Mouse (Mus musculus) kidney, adult 2 months (tissue): ENCODE measurements around the gene Zfp961.

Experiments
- CTCF ChIP-seq: fragments of 200-500 bp; conservative IDR thresholded peaks from 2 replicates; pipeline ENCODE4 v1.5.1; 2011; ENCODE audit warnings: low read depth, mild to moderate bottlenecking, control low read depth, low read length, moderate library complexity, mixed read lengths; ENCODE audit not compliant: insufficient read depth, insufficient read length
- POLR2A ChIP-seq: fragments of 200-500 bp; IDR thresholded peaks from one replicate; pipeline ENCODE4 v1.6.1; 2011; ENCODE audit warnings: low read depth, low read length, control low read depth

DNA sequence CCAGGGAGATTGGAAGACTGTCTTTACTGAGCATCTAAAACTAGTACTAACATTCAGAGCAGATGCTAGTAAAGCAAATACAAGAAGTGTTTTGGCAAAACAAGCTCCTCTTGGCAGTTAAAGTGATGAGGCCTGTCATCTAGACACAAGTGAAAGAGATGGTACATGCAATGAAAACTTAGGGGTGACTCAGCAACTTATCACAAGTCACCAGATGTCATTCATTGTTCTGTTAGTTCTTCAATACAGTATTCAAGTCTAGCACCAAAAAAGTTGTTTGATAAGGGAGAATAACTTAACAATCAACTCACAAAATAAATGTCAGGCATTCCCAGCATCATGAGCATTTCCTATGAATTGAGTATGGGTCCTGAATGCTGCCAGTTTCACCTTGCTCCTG lies 23.1 kb upstream of the Zfp961 start:
- no peak for TF ChIP-seq POLR2A
- TF ChIP-seq CTCF = no peak
